Mouse (Mus musculus) CH12.LX (cell line): ENCODE results near the gene Fbxl15. TPM values are rescaled to one million over a fixed set of nuclear protein-coding genes. Genes with fewer than 3 reads are reported as not detected.

Source experiments
- DNase-seq: peaks from one replicate; pipeline ENCODE4 v3.0.0-alpha.2; 2013; ENCODE audit errors: extremely low read depth
- H3K27ac ChIP-seq: 2 replicates; pipeline ENCODE4 v1.5.1; 2012; ENCODE audit warnings: low read depth, mild to moderate bottlenecking, control low read depth, moderate library complexity; ENCODE audit not compliant: insufficient read depth
- H3K27me3 ChIP-seq: replicated peaks from 2 replicates; pipeline ENCODE3; 2012; ENCODE audit warnings: inconsistent platforms
- H3K36me3 ChIP-seq, 2 experiments: replicated peaks in 1 of 2; 2 replicates each; pipeline versions ENCODE3 to v1.6.1; 2012; ENCODE audit warnings: inconsistent platforms in 1 of 2, low read length in 1 of 2, mild to moderate bottlenecking in 1 of 2, mixed read lengths in 1 of 2, moderate library complexity in 1 of 2; ENCODE audit not compliant: control insufficient read depth in 1 of 2, insufficient read depth in 1 of 2
- H3K4me1 ChIP-seq, 2 experiments: 2 replicates each; pipeline ENCODE4 v1.6.1; 2012; ENCODE audit warnings: inconsistent platforms in 1 of 2, moderate library complexity in 1 of 2; ENCODE audit not compliant: insufficient read depth in 2 of 2, control insufficient read depth in 1 of 2
- H3K4me2 ChIP-seq: 2 replicates; pipeline ENCODE4 v1.6.1; 2012; ENCODE audit warnings: low read depth, mild to moderate bottlenecking, control low read depth; ENCODE audit not compliant: poor library complexity, insufficient read depth, severe bottlenecking
- H3K4me3 ChIP-seq, 3 experiments: fragments of 150-350 bp in 1 of 3; sonication (generic) in 1 of 3; replicated peaks in 1 of 3; 2 replicates each; pipeline versions ENCODE3 to v1.5.1; 2011 to 2012; ENCODE audit warnings: low read depth in 2 of 3, low read length in 2 of 3, mild to moderate bottlenecking in 2 of 3, moderate library complexity in 2 of 3, control low read depth in 1 of 3, improper control_type of control experiment in 1 of 3, inconsistent platforms in 1 of 3, mixed read lengths in 1 of 3; ENCODE audit not compliant: poor library complexity in 1 of 3
- H3K79me2 ChIP-seq: replicated peaks from 2 replicates; pipeline ENCODE4 v1.6.1; 2012; ENCODE audit warnings: mild to moderate bottlenecking, moderate library complexity; ENCODE audit not compliant: control insufficient read depth, poor library complexity, insufficient read depth, severe bottlenecking; ENCODE audit errors: extremely low read depth
- H3K9ac ChIP-seq: 2 replicates; pipeline ENCODE4 v1.6.1; 2012; ENCODE audit warnings: low read depth, mild to moderate bottlenecking, control low read depth, moderate library complexity; ENCODE audit not compliant: insufficient read depth
- H3K9me3 ChIP-seq: replicated peaks from 2 replicates; pipeline ENCODE3; 2012; ENCODE audit warnings: low read length, inconsistent platforms, mixed read lengths
- HCFC1 ChIP-seq: IDR thresholded peaks from 2 replicates; pipeline ENCODE4 v1.6.1; 2012; ENCODE audit warnings: low read depth, mild to moderate bottlenecking, inconsistent platforms, low read length, improper control_type of control experiment
- IRF4 ChIP-seq: IDR thresholded peaks from 2 replicates; pipeline ENCODE4 v1.6.1; 2014; ENCODE audit warnings: low read depth, mild to moderate bottlenecking, inconsistent platforms, low read length, improper control_type of control experiment
- KAT2A ChIP-seq: IDR thresholded peaks from 2 replicates; pipeline ENCODE4 v1.6.1; 2012; ENCODE audit warnings: low read length, improper control_type of control experiment, inconsistent platforms; ENCODE audit not compliant: insufficient replicate concordance
- MAFK ChIP-seq: IDR thresholded peaks from 2 replicates; pipeline ENCODE4 v1.6.1; 2011; ENCODE audit warnings: low read length, improper control_type of control experiment; ENCODE audit not compliant: insufficient replicate concordance
- MAZ ChIP-seq: IDR thresholded peaks from 2 replicates; pipeline ENCODE4 v1.6.1; 2012; ENCODE audit warnings: low read depth, mild to moderate bottlenecking, inconsistent platforms, low read length, improper control_type of control experiment, moderate library complexity
- MXI1 ChIP-seq: IDR thresholded peaks from 2 replicates; pipeline ENCODE4 v1.6.1; 2011; ENCODE audit warnings: mild to moderate bottlenecking, low read depth, low read length, improper control_type of control experiment
- NELFE ChIP-seq: IDR thresholded peaks from 2 replicates; pipeline ENCODE4 v1.6.1; 2011; ENCODE audit warnings: low read depth, low read length, improper control_type of control experiment
- RAD21 ChIP-seq: IDR thresholded peaks from 2 replicates; pipeline ENCODE4 v1.6.1; 2011; ENCODE audit warnings: low read depth, mild to moderate bottlenecking, low read length, improper control_type of control experiment, moderate library complexity
- RCOR1 ChIP-seq: conservative IDR thresholded peaks from 2 replicates; pipeline ENCODE4 v1.6.1; 2012; ENCODE audit warnings: low read depth, mild to moderate bottlenecking, inconsistent platforms, low read length, improper control_type of control experiment
- TBP ChIP-seq: conservative IDR thresholded peaks from 2 replicates; pipeline ENCODE4 v1.6.1; 2011; ENCODE audit warnings: low read depth, low read length, improper control_type of control experiment
- TCF12 ChIP-seq: IDR thresholded peaks from 2 replicates; pipeline ENCODE4 v1.6.1; 2014; ENCODE audit warnings: low read depth, mild to moderate bottlenecking, inconsistent platforms, low read length, improper control_type of control experiment
- UBTF ChIP-seq: IDR thresholded peaks from 2 replicates; pipeline ENCODE4 v1.6.1; 2012; ENCODE audit warnings: low read depth, mild to moderate bottlenecking, inconsistent platforms, low read length, improper control_type of control experiment, moderate library complexity
- USF2 ChIP-seq: conservative IDR thresholded peaks from 2 replicates; pipeline ENCODE4 v1.6.1; 2011; ENCODE audit warnings: low read depth, low read length, improper control_type of control experiment
- dilution Hi-C: fragments of 300-500 bp; cut with MboI; formaldehyde crosslinking; loops from 2 replicates; pipeline ENCODE4 v1.14.3; 2020; ENCODE audit warnings: low sequenced_read_pairs; ENCODE audit not compliant: extremely low pct_unique_long_range_greater_than_20kb, extremely low pct_ligation_motif_present
- in situ Hi-C: fragments of 300-500 bp; cut with MboI; formaldehyde crosslinking; loops from 3 replicates; pipeline ENCODE4 v1.14.3; 2019; ENCODE audit warnings: low sequenced_read_pairs, low pct_ligation_motif_present, low pct_unique_long_range_greater_than_20kb, mixed read lengths
- polyA plus RNA-seq: library from polyadenylated mRNA; unstranded; fragments of >175 nt; gene quantifications from 2 replicates; pipeline ENCODE4 v1.2.1, GENCODE M21; 2012; ENCODE audit warnings: low read depth; ENCODE audit not compliant: insufficient read length
- total RNA-seq, 2 experiments: library from RNA; depleted of rRNA; stranded (reverse); fragments of 300-350 nt in 1 of 2; fragments of >200 nt in 1 of 2; gene quantifications; 2 replicates each; pipeline ENCODE4 v1.2.3; 2012 to 2014

Fbxl15 gene
- total and polyA plus RNA-seq, 3 experiments: 7.6 to 9.9 (median 9.4) TPM

- Histone ChIP-seq H3K27ac (no peak overlapping the region), H3K79me2 (no peaks in the 10 kb centered on the region)
- dilution Hi-C loops: no loop called here
- no peak for TF ChIP-seq MAZ
- peak; percentile 14; the same call in 1 of the 2 replicates for TF ChIP-seq MXI1
- TF ChIP-seq UBTF: no peak
- TF ChIP-seq USF2: no peak
- TF ChIP-seq NELFE: no peak
- TF ChIP-seq, all 38 proteins: peak for 1
- peak overlapping the region; percentile 85 for H3K4me2 ChIP-seq
- H3K4me1 ChIP-seq: peaks cover 3 to 19% of the 10 kb centered on the region in 2 experiments; a peak in 3 of 4 replicates
- H3K9ac ChIP-seq: peak overlapping the region; percentile 69
- DNase-seq: no peak
- no peaks in the 10 kb centered on the region for H3K9me3 ChIP-seq
- peaks cover 0 to 13% of the 10 kb centered on the region in 2 experiments for H3K36me3 ChIP-seq
- no peaks in the 10 kb centered on the region for H3K27me3 ChIP-seq
- in situ Hi-C loops: loop anchor here (5.0 kb wide), 1 partner anchor 35 kb away; no protein-coding TSS in a partner anchor
- H3K4me3 ChIP-seq: peak overlapping the region; percentile 49 to 63 (median 60)
Observed at GRCm38 (mm10) chr19:46357344-46358280, 29.6 kb downstream of the Fbxl15 start.

DNA sequence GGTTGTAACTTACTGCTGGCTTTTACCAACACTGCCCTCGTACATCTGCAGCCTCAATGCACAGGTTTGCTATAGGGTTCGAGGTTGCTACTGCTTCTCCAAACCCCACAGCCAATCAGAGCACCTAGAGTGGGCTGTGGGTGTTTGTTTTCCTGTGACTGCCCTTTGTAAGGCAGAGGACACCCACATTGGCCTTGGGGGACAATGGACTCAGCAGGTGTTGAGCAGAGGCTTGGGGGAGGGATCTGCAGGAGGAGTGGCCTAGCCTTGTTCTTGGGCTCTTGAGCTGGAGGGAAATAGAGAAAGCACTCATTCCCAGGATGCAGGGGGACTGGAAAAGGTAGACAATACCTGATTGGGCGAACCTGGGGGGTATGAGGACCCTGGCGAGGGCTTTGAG, 30.4 kb downstream of the Fbxl15 start:
- no peaks in the 10 kb centered on the region for H3K79me2 ChIP-seq
- H3K4me1 ChIP-seq: peaks cover 3 to 22% of the 10 kb centered on the region in 2 experiments; a peak in 3 of 4 replicates
- peaks cover 0 to 16% of the 10 kb centered on the region in 2 experiments for H3K36me3 ChIP-seq
- no peak for DNase-seq
- no peaks in the 10 kb centered on the region for H3K27me3 ChIP-seq
- H3K9ac ChIP-seq: no peak overlapping the region
- no peaks in the 10 kb centered on the region for H3K9me3 ChIP-seq
- no peak overlapping the region for H3K27ac ChIP-seq
- in situ Hi-C loops (loop anchor here (5.0 kb wide), 1 partner anchor 34 kb away; no protein-coding TSS in a partner anchor), dilution Hi-C loops (no loop called here)
- no peak overlapping the region for H3K4me2 ChIP-seq
- no peak overlapping the region for H3K4me3 ChIP-seq
- no peak for TF ChIP-seq TCF12
- no peak for TF ChIP-seq RCOR1
- TF ChIP-seq KAT2A: no peak
- no peak for TF ChIP-seq IRF4
- TF ChIP-seq TBP: no peak
- TF ChIP-seq HCFC1: no peak
- TF ChIP-seq RAD21: no peak
- TF ChIP-seq MAFK: no peak
